Mouse (Mus musculus) yolk sac, embryonic 10.5 days (tissue): ENCODE results near the gene Rec8.

ENCODE experiments used
- DNase-seq: peaks from one replicate; pipeline ENCODE4 v3.0.0-alpha.2; 2017; ENCODE audit warnings: low spot score

Rec8 gene

GRCm38 (mm10) chr14:55617822-55618221 is at the start of gene Rec8:
Gene Rec8, plus strand, starts transcription at chr14:55618037.
- peak; percentile 87 for DNase-seq

GRCm38 (mm10) chr14:55570588-55570987 is 47.2 kb upstream of the Rec8 start:
- no peak for DNase-seq

GRCm38 (mm10) chr14:55571760-55572159 is 46.1 kb upstream of the Rec8 start:
- DNase-seq, result no peak

- no peak for DNase-seq
These were observed 42.5 kb upstream of the Rec8 start, which contains the start of gene Fitm1 for GRCm38 (mm10) chr14:55575302-55575701. Gene Fitm1, plus strand, starts transcription at chr14:55575617.

- DNase-seq, result no peak
These were observed 42.1 kb upstream of the Rec8 start for GRCm38 (mm10) chr14:55575711-55576110.

- no peak for DNase-seq
These were observed 41.5 kb upstream of the Rec8 start for GRCm38 (mm10) chr14:55576376-55576775.

- peak; percentile 83 for DNase-seq
These were observed 39.8 kb upstream of the Rec8 start, which contains the start of gene Psme1 for GRCm38 (mm10) chr14:55577871-55578667. Gene Psme1, plus strand, starts transcription at chr14:55578123.

GRCm38 (mm10) chr14:55578668-55579269 is 39.1 kb upstream of the Rec8 start:
- DNase-seq, result no peak

- no peak for DNase-seq
These were observed 38.0 kb upstream of the Rec8 start for GRCm38 (mm10) chr14:55579511-55580496.

GRCm38 (mm10) chr14:55580731-55581130 is 37.1 kb upstream of the Rec8 start:
- DNase-seq, result no peak

- no peak for DNase-seq
These were observed 35.7 kb upstream of the Rec8 start for GRCm38 (mm10) chr14:55581981-55582681.

GRCm38 (mm10) chr14:55584303-55584701 is 33.5 kb upstream of the Rec8 start:
- no peak for DNase-seq

GRCm38 (mm10) chr14:55584702-55585565 is 32.9 kb upstream of the Rec8 start, which contains the start of gene Emc9:
Gene Emc9, minus strand, starts transcription at chr14:55585302.
- DNase-seq, result peak; percentile 85

GRCm38 (mm10) chr14:55585566-55585960 is 32.3 kb upstream of the Rec8 start:
- peak; percentile 79 for DNase-seq

GRCm38 (mm10) chr14:55586149-55586548 is 31.7 kb upstream of the Rec8 start:
- DNase-seq, result no peak

- no peak for DNase-seq
These were observed 28.6 kb upstream of the Rec8 start for GRCm38 (mm10) chr14:55589271-55589670.

- DNase-seq, result no peak
These were observed 27.9 kb upstream of the Rec8 start for GRCm38 (mm10) chr14:55589771-55590448.

- DNase-seq, result peak; percentile 98
These were observed 27.0 kb upstream of the Rec8 start, which contains the start of gene Psme2 for GRCm38 (mm10) chr14:55590748-55591330. Gene Psme2, minus strand, starts transcription at chr14:55591113.

- peak; percentile 95 for DNase-seq
These were observed 26.4 kb upstream of the Rec8 start, which contains the start of gene Rnf31 for GRCm38 (mm10) chr14:55591331-55591891. Gene Rnf31, plus strand, starts transcription at chr14:55591708.
